Mouse (Mus musculus) midbrain, embryonic 12.5 days (tissue): ENCODE data around the gene Vsig10l. TPM values are rescaled to one million over a fixed set of nuclear protein-coding genes. Genes with fewer than 3 reads are reported as not detected.

Source experiments
- ATAC-seq: fragments of 200-750 bp; cut with Nextera tagmentation; 2 replicates; pipeline ENCODE4 v1.8.0; 2017; ENCODE audit warnings: low read depth, moderate TSS enrichment, moderate library complexity; ENCODE audit not compliant: low FRiP score
- H3K27ac ChIP-seq: fragments of 300-500 bp; sonication (generic); replicated peaks from 2 replicates; pipeline ENCODE4 v1.5.1; 2016; ENCODE audit warnings: mild to moderate bottlenecking
- H3K27me3 ChIP-seq: fragments of 300-500 bp; sonication (generic); 2 replicates; pipeline ENCODE4 v1.6.1; 2016; ENCODE audit warnings: mild to moderate bottlenecking
- H3K36me3 ChIP-seq: fragments of 300-500 bp; sonication (generic); 2 replicates; pipeline ENCODE4 v1.6.1; 2016
- H3K4me1 ChIP-seq: fragments of 300-500 bp; sonication (generic); 2 replicates; pipeline ENCODE4 v1.6.1; 2016
- H3K4me2 ChIP-seq: fragments of 300-500 bp; sonication (generic); replicated peaks from 2 replicates; pipeline ENCODE4 v1.6.1; 2016; ENCODE audit warnings: mild to moderate bottlenecking, moderate library complexity
- H3K4me3 ChIP-seq: fragments of 300-500 bp; sonication (generic); 2 replicates; pipeline ENCODE4 v1.5.1; 2016; ENCODE audit warnings: mild to moderate bottlenecking
- H3K9ac ChIP-seq: fragments of 300-500 bp; sonication (generic); replicated peaks from 2 replicates; pipeline ENCODE4 v1.6.1; 2016; ENCODE audit warnings: mild to moderate bottlenecking, moderate library complexity
- H3K9me3 ChIP-seq: fragments of 300-500 bp; sonication (generic); 2 replicates; pipeline ENCODE4 v1.6.1; 2016; ENCODE audit warnings: mild to moderate bottlenecking
- WGBS: fragments of 180-500 bp; shearing (Covaris S2); methylation state at CpG from one replicate; pipeline ENCODE4 v1.1.7; 2016; 5-methylcytosine and 5-hydroxymethylcytosine counted together
- polyA plus RNA-seq: library from polyadenylated mRNA; unstranded; fragments of >200 nt; fragmentation: Nextera tagmentation; extraction: Ambion mirVana; gene quantifications from 2 replicates; pipeline ENCODE4 v1.2.1, GENCODE M21; 2016

Gene Vsig10l
- polyA plus RNA-seq, 1 experiment from 2014 or later, result 7.4 TPM

DNA sequence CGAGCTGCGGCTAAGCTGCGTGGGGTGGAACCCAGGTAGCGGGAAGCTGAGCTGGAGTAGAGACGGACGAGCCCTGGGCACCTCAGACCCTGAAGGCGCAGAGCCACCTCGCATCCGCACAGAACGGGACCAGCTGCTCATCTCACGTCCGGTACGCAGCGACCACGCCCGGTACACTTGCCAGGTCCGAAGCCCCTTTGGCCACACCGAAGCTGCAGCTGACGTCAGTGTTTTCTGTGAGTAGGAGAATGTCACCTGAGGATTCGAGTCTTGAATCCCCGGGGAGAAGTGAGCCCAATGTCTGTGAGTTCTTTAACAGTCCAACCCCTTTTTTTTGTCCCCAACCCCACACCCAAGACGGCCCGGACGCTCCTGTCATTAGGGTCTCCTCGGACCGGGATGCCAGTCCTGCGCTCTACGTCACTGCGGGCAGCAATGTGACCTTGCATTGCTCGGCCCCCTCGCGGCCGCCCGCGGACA, 2.0 kb downstream of the Vsig10l start:
- H3K36me3 ChIP-seq, result no peaks in the 10 kb centered on the region
- peak overlapping the region; percentile 50 for H3K4me3 ChIP-seq
- H3K9me3 ChIP-seq, result no peaks in the 10 kb centered on the region
- peaks cover 14% of the 10 kb centered on the region for H3K4me1 ChIP-seq
- peaks cover 40% of the 10 kb centered on the region for H3K27me3 ChIP-seq
- H3K4me2 ChIP-seq, result peak overlapping the region; percentile 71
- ATAC-seq, result peak; percentile 25; the same call in 1 of the 2 replicates
- WGBS, result 11% methylated on average over 35 of the region's 35 CpGs
- peak overlapping the region; percentile 52 for H3K9ac ChIP-seq
- H3K27ac ChIP-seq, result peak overlapping the region; percentile 26; the same call in 1 of the 2 replicates

GRCm38 (mm10) chr7:43465344-43466098, 2.6 kb downstream of the Vsig10l start:
- no peaks in the 10 kb centered on the region for H3K9me3 ChIP-seq
- ATAC-seq, result peak; percentile 87
- H3K27ac ChIP-seq, result peak overlapping the region; percentile 26; the same call in 1 of the 2 replicates
- peak overlapping the region; percentile 50 for H3K4me3 ChIP-seq
- under 1% methylated on average over 33 of the region's 33 CpGs for WGBS
- H3K4me1 ChIP-seq, result peaks cover 14% of the 10 kb centered on the region
- H3K9ac ChIP-seq, result peak overlapping the region; percentile 52
- H3K27me3 ChIP-seq, result peaks cover 40% of the 10 kb centered on the region
- no peaks in the 10 kb centered on the region for H3K36me3 ChIP-seq
- H3K4me2 ChIP-seq, result peak overlapping the region; percentile 71

- Histone ChIP-seq H3K27ac (no peak overlapping the region), H3K4me3 (peak overlapping the region; percentile 50), H3K4me2 (peak overlapping the region; percentile 71), H3K9me3 (no peaks in the 10 kb centered on the region), H3K9ac (peak overlapping the region; percentile 43), H3K27me3 (peaks cover 40% of the 10 kb centered on the region), H3K4me1 (peaks cover 14% of the 10 kb centered on the region), H3K36me3 (no peaks in the 10 kb centered on the region)
- WGBS, result 2% methylated on average over 33 of the region's 33 CpGs
- peak; percentile 55 for ATAC-seq
Observed at GRCm38 (mm10) chr7:43466099-43466694, 3.2 kb downstream of the Vsig10l start.

- H3K9ac ChIP-seq, result no peak overlapping the region
- WGBS, result 35% methylated on average over 8 of the region's 8 CpGs
- ATAC-seq, result no peak
Observed at GRCm38 (mm10) chr7:43470373-43470772, 7.4 kb downstream of the Vsig10l start.

GRCm38 (mm10) chr7:43475706-43476105, 12.8 kb downstream of the Vsig10l start:
- no peak overlapping the region for H3K27ac ChIP-seq
- H3K4me2 ChIP-seq, result no peak overlapping the region
- H3K36me3 ChIP-seq, result peaks cover 11% of the 10 kb centered on the region
- no peak for ATAC-seq
- peaks cover 49% of the 10 kb centered on the region for H3K27me3 ChIP-seq
- H3K4me1 ChIP-seq, result peaks cover 18% of the 10 kb centered on the region; the same call in 1 of the 2 replicates
- 11% methylated on average over 23 of the region's 23 CpGs for WGBS
- no peak overlapping the region for H3K9ac ChIP-seq
- H3K4me3 ChIP-seq, result no peak overlapping the region
- H3K9me3 ChIP-seq, result no peaks in the 10 kb centered on the region

More at GRCm38 (mm10) chr7:43470373-43470772, 7.4 kb downstream of the Vsig10l start:
- Histone ChIP-seq H3K4me3 (no peak overlapping the region), H3K9me3 (no peaks in the 10 kb centered on the region), H3K27me3 (peaks cover 24% of the 10 kb centered on the region), H3K4me1 (peaks cover 12% of the 10 kb centered on the region), H3K27ac (no peak overlapping the region), H3K4me2 (no peak overlapping the region), H3K36me3 (no peaks in the 10 kb centered on the region; the same call in 1 of the 2 replicates)

DNA sequence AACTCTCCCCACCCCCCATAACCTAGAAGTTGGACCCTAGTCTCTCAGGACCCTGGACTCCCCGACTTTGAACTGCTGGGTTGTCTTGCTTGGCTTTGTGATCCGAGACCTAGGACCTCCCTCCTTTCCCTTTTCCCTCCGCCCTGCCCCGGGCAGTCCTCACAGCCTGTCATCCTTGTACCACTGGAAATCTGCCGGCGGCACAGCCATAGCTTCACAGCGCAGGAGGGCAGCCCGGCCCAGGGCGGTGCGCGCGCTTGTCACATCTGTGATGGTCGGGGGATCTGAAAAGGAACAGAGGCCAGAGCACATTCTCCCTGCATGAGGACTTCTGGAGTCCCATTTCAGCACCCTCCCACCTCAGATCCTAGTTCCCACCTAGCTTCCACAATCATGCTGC, 13.4 kb downstream of the Vsig10l start:
- WGBS, result 7% methylated on average over 13 of the region's 13 CpGs
- no peak overlapping the region for H3K4me3 ChIP-seq
- H3K9me3 ChIP-seq, result no peaks in the 10 kb centered on the region
- no peak overlapping the region for H3K4me2 ChIP-seq
- ATAC-seq, result 0 out of 2 replicates have a peak, but pooled peaks have one; percentile 36
- H3K4me1 ChIP-seq, result peaks cover 18% of the 10 kb centered on the region; the same call in 1 of the 2 replicates
- H3K27me3 ChIP-seq, result peaks cover 49% of the 10 kb centered on the region
- H3K36me3 ChIP-seq, result peaks cover 11% of the 10 kb centered on the region
- no peak overlapping the region for H3K27ac ChIP-seq
- H3K9ac ChIP-seq, result no peak overlapping the region; the same call in 1 of the 2 replicates

- WGBS, result 74% methylated on average over 3 of the region's 3 CpGs
- no peak for ATAC-seq
Observed at GRCm38 (mm10) chr7:43481191-43481590, 18.2 kb downstream of the Vsig10l start.

DNA sequence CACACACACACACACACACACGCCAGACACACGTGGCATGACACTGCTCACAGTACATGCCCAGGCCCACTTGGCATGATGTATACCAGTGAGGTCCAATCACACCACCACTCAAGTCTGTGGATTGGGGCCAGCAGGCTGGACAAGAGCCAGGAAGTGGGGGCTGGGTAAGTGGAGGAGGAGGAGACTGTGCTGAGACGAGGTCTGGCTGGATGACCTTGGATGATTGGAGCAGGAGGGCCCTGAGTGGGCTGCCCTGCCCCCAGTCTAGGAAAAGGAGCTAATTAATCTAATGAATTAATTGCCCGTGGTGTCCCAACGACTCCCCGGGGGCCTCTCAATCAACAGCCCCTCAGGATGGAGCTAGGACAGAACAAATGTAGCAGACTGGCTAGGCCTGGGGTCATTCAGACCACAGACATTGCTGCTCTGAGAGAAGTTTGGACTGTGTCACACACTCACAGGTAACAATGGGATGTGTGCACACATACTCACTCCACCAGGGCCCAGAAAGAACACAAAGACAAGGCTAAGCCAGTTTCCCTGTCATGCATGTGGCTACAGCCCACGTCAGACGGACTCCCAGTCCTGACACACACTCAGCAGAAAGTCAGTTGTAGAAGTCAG, 19.3 kb downstream of the Vsig10l start:
- WGBS, result 68% methylated on average over 8 of the region's 8 CpGs
- H3K9ac ChIP-seq, result 0 out of 2 replicates have a peak overlapping the region, but pooled peaks have one; percentile 7
- H3K9me3 ChIP-seq, result no peaks in the 10 kb centered on the region
- peak; percentile 35; the same call in 1 of the 2 replicates for ATAC-seq
- no peak overlapping the region for H3K4me3 ChIP-seq
- peaks cover 19% of the 10 kb centered on the region for H3K27me3 ChIP-seq
- no peak overlapping the region for H3K27ac ChIP-seq
- H3K4me1 ChIP-seq, result peaks cover 15% of the 10 kb centered on the region
- no peak overlapping the region for H3K4me2 ChIP-seq
- H3K36me3 ChIP-seq, result peaks cover 6% of the 10 kb centered on the region

More at GRCm38 (mm10) chr7:43481191-43481590, 18.2 kb downstream of the Vsig10l start:
- Histone ChIP-seq H3K4me2 (no peak overlapping the region), H3K9ac (no peak overlapping the region), H3K27ac (no peak overlapping the region), H3K9me3 (no peaks in the 10 kb centered on the region), H3K27me3 (peaks cover 29% of the 10 kb centered on the region), H3K36me3 (peaks cover 6% of the 10 kb centered on the region), H3K4me1 (peaks cover 23% of the 10 kb centered on the region), H3K4me3 (no peak overlapping the region)

DNA sequence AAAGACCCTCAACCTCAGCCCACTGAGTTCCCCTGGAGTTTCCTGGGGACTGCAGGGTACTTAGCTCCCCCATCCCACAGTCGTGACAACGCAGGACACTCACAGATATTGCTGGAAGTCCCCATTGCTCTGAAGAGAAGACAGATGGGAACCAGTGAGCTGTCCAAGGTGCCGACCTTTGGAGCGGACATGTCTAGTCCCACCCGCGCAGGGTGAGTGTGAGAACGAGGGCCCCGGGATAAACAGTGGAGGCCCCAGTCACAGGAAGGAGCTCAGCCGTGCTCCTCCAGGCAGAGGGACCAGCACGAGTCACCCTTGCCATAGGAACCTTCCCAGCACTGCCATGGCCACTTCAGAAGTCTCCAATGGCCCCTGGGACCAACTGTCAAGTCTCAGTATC, 20.3 kb downstream of the Vsig10l start:
- peaks cover 18% of the 10 kb centered on the region for H3K4me1 ChIP-seq
- H3K9ac ChIP-seq, result no peak overlapping the region
- H3K9me3 ChIP-seq, result no peaks in the 10 kb centered on the region
- H3K36me3 ChIP-seq, result peaks cover 6% of the 10 kb centered on the region
- no peak overlapping the region for H3K4me3 ChIP-seq
- no peak for ATAC-seq
- no peak overlapping the region for H3K27ac ChIP-seq
- H3K27me3 ChIP-seq, result peaks cover 8% of the 10 kb centered on the region
- 21% methylated on average over 10 of the region's 10 CpGs for whole genome bisulfite sequencing
- no peak overlapping the region for H3K4me2 ChIP-seq

- Histone ChIP-seq H3K9ac (0 out of 2 replicates have a peak overlapping the region, but pooled peaks have one; percentile 11), H3K4me2 (peak overlapping the region; percentile 71), H3K9me3 (no peaks in the 10 kb centered on the region), H3K27ac (0 out of 2 replicates have a peak overlapping the region, but pooled peaks have one; percentile 88), H3K4me1 (peaks cover 15% of the 10 kb centered on the region), H3K4me3 (peak overlapping the region; percentile 77), H3K27me3 (0 out of 2 replicates have a peak, but pooled peaks cover 2% of the 10 kb centered on the region), H3K36me3 (no peaks in the 10 kb centered on the region)
- ATAC-seq, result no peak
- 50% methylated on average over 5 of the region's 5 CpGs for WGBS
Observed at GRCm38 (mm10) chr7:43488646-43489045, 25.7 kb downstream of the Vsig10l start.

- peak within 1 kb of the TSS; percentile 83 for H3K9ac ChIP-seq
- H3K27me3 ChIP-seq, result 0 out of 2 replicates have a peak, but pooled peaks cover 2% of the 10 kb centered on the region
- peak; percentile 67 for ATAC-seq
- peak within 1 kb of the TSS; percentile 88 for H3K27ac ChIP-seq
- H3K4me2 ChIP-seq, result peak within 1 kb of the TSS; percentile 71
- H3K9me3 ChIP-seq, result no peaks in the 10 kb centered on the region
- peak within 1 kb of the TSS; percentile 77 for H3K4me3 ChIP-seq
- peaks cover 15% of the 10 kb centered on the region for H3K4me1 ChIP-seq
- 1% methylated on average over 27 of the region's 41 CpGs for WGBS
- H3K36me3 ChIP-seq, result no peaks in the 10 kb centered on the region
Observed at GRCm38 (mm10) chr7:43489631-43490125, 26.7 kb downstream of the Vsig10l start, which contains the start of gene Iglon5. Iglon5 (minus strand) TSS chr7:43490075.
